Mouse (Mus musculus) kidney, embryonic 14.5 days (tissue): ENCODE data around the gene Hist1h3e. TPM values are rescaled to one million over a fixed set of nuclear protein-coding genes. Genes with fewer than 3 reads are reported as not detected.
"Not testable (repeated sequence)": the region's sequence is repeated elsewhere in the genome, so short reads cannot be mapped to it uniquely, and the experiment has no call there.

ENCODE experiments used
- ATAC-seq: fragments of 200-750 bp; cut with Nextera tagmentation; 2 replicates; pipeline ENCODE4 v1.8.0; 2017; ENCODE audit warnings: moderate number of reproducible peaks, mild to moderate bottlenecking, moderate TSS enrichment, moderate library complexity; ENCODE audit not compliant: low FRiP score, low TSS enrichment
- H3K27ac ChIP-seq: fragments of 300-500 bp; sonication (generic); 2 replicates; pipeline ENCODE4 v1.5.1; 2014; ENCODE audit warnings: low read depth, mild to moderate bottlenecking, low read length, moderate library complexity, mixed read lengths
- H3K27me3 ChIP-seq: fragments of 300-500 bp; sonication (generic); 2 replicates; pipeline ENCODE4 v1.6.1; 2014; ENCODE audit warnings: mild to moderate bottlenecking, low read length; ENCODE audit not compliant: control insufficient read depth, insufficient read depth
- H3K36me3 ChIP-seq: fragments of 300-500 bp; sonication (generic); 2 replicates; pipeline ENCODE4 v1.6.1; 2014; ENCODE audit warnings: low read length, mixed read lengths; ENCODE audit not compliant: control insufficient read depth, insufficient read depth
- H3K4me1 ChIP-seq: fragments of 300-500 bp; sonication (generic); 2 replicates; pipeline ENCODE4 v1.6.1; 2014; ENCODE audit warnings: low read length, mixed read lengths; ENCODE audit not compliant: control insufficient read depth, insufficient read depth
- H3K4me2 ChIP-seq: fragments of 300-500 bp; sonication (generic); replicated peaks from 2 replicates; pipeline ENCODE4 v1.6.1; 2014; ENCODE audit warnings: low read depth, mild to moderate bottlenecking, low read length
- H3K4me3 ChIP-seq: fragments of 300-500 bp; sonication (generic); 2 replicates; pipeline ENCODE4 v1.5.1; 2014; ENCODE audit warnings: mild to moderate bottlenecking, low read length
- H3K9ac ChIP-seq: fragments of 300-500 bp; sonication (generic); 2 replicates; pipeline ENCODE4 v1.6.1; 2014; ENCODE audit warnings: low read depth, mild to moderate bottlenecking, low read length, moderate library complexity
- H3K9me3 ChIP-seq: fragments of 300-500 bp; sonication (generic); 2 replicates; pipeline ENCODE4 v1.6.1; 2016; ENCODE audit warnings: low read length; ENCODE audit not compliant: control insufficient read depth
- WGBS: fragments of 180-500 bp; shearing (Covaris S2); extraction: QIAGEN DNeasy Blood & Tissue Kit; methylation state at CpG from one replicate; pipeline ENCODE4 v1.1.7; 2014; 5-methylcytosine and 5-hydroxymethylcytosine counted together
- polyA plus RNA-seq: library from polyadenylated mRNA; unstranded; fragments of >200 nt; fragmentation: Nextera tagmentation; extraction: Ambion mirVana; gene quantifications from 2 replicates; pipeline ENCODE4 v1.2.1, GENCODE M21; 2014

Hist1h3e gene
- polyA plus RNA-seq, 1 experiment from 2014 or later, result 11.4 TPM

DNA sequence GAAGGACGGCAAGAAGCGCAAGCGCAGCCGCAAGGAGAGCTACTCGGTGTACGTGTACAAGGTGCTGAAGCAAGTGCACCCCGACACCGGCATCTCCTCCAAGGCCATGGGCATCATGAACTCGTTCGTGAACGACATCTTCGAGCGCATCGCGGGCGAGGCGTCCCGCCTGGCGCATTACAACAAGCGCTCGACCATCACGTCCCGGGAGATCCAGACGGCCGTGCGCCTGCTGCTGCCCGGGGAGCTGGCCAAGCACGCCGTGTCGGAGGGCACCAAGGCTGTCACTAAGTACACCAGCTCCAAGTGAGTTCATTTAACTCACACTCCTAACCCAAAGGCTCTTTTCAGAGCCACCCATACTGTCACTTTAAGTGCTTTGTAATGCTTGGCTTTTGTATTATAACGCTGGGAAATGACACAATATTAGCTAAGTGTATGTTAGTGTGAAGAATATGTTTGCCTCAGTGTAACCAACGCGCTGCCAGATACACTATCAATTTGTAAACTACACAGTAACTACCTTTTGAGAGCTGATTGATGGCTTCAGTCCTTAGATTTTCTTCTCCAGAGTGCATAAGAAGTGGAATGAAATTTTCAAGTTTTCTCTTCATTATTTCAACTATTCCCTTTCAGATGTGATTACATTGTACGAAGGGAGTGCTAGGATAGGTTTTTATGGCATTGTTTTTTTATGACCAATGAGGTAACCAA, 9.5 kb upstream of the Hist1h3e start:
- H3K4me1 ChIP-seq, H3K27me3 ChIP-seq, H3K9me3 ChIP-seq, H3K36me3 ChIP-seq, ATAC-seq: not testable (repeated sequence)
- Histone ChIP-seq H3K27ac (peak overlapping the region; percentile 92), H3K4me2 (peak overlapping the region; percentile 69), H3K4me3 (peak overlapping the region; percentile 43), H3K9ac (peak overlapping the region; percentile 82)
- under 1% methylated on average over 13 of the region's 34 CpGs for WGBS

DNA sequence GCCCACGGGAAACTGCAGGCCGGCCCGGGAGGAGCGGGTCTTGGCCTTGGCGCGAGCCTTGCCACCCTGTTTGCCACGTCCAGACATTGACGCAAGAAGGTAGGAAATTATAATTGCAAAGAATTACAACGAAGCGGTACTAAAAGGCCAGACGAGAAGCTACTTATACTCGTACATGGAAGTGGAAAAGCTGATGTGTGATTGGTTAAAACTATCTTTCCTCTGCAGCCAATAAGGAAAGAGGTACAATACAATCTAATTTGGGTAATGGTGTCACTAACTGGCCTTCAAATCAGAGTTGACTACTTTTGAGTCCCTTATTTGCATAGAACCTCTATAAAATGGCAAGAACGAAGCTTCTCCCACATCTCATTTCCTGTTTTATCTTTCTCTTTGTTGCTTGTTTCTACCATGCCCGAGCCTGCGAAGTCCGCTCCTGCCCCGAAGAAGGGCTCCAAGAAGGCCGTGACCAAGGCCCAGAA, 8.9 kb upstream of the Hist1h3e start, which contains the start of the genes Hist1h2ae and Hist1h2bg:
Gene Hist1h2ae (minus strand): TSS at position 199 of the 482 bp plus-strand sequence.
Gene Hist1h2bg (plus strand): TSS at position 375 of the 482 bp plus-strand sequence.
- peak; percentile 93 for ATAC-seq
- Histone ChIP-seq H3K27me3 (no peaks in the 10 kb centered on the region), H3K9me3 (no peaks in the 10 kb centered on the region), H3K4me2 (peak within 1 kb of the TSS; percentile 69), H3K9ac (peak within 1 kb of the TSS; percentile 82), H3K36me3 (no peaks in the 10 kb centered on the region), H3K4me3 (peak within 1 kb of the TSS; percentile 43), H3K27ac (peak within 1 kb of the TSS; percentile 92), H3K4me1 (0 out of 2 replicates have a peak, but pooled peaks cover 3% of the 10 kb centered on the region)
- under 1% methylated on average over 18 of the region's 18 CpGs for WGBS

DNA sequence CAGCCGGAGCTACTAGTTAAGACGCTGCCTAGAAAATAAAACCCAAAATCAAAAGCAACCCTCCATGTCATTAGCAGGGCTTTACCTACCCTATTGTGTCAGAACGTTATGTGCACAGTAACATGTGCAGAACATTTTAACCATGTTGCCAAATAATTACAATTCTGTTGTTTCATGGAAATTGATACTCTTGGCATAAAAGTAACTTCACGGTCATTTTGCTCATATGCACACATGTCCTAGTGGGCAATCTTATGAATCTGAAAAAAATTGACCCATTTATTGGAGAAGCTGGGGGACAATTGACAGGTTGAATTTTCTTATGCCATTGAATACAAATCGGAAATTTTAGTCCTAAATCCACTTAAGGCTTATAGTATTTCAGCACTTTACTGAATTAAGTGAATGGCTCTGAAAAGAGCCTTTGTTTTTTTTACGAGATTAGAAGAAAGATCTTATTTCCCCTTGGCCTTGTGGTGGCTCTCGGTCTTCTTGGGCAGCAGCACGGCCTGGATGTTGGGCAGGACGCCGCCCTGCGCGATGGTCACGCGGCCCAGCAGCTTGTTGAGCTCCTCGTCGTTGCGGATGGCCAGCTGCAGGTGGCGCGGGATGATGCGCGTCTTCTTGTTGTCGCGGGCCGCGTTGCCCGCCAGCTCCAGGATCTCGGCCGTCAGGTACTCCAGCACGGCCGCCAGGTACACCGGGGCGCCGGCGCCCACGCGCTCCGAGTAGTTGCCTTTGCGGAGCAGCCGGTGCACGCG, 8.3 kb upstream of the Hist1h3e start:
- not testable (repeated sequence) for ATAC-seq
- 1% methylated on average over 19 of the region's 41 CpGs for WGBS

GRCm38 (mm10) chr13:23564482-23564881, 2.3 kb upstream of the Hist1h3e start:
- ATAC-seq, result no peak
- Histone ChIP-seq H3K4me1 (no peaks in the 10 kb centered on the region), H3K27ac (peak overlapping the region; percentile 99), H3K4me3 (no peak overlapping the region), H3K27me3 (no peaks in the 10 kb centered on the region), H3K36me3 (no peaks in the 10 kb centered on the region), H3K9ac (no peak overlapping the region), H3K4me2 (no peak overlapping the region), H3K9me3 (no peaks in the 10 kb centered on the region)
- 83% methylated on average over 2 of the region's 2 CpGs for WGBS

More for the DNA sequence above, 8.3 kb upstream of the Hist1h3e start:
- H3K27me3 ChIP-seq, H3K9me3 ChIP-seq, H3K4me1 ChIP-seq, H3K36me3 ChIP-seq: not testable (repeated sequence)
- peak overlapping the region; percentile 40 for H3K4me2 ChIP-seq
- peak overlapping the region; percentile 51 for H3K9ac ChIP-seq
- peak overlapping the region; percentile 43 for H3K4me3 ChIP-seq
- peak overlapping the region; percentile 92 for H3K27ac ChIP-seq

- peak; percentile 80 for ATAC-seq
- H3K27ac ChIP-seq, result peak overlapping the region; percentile 99
- no peaks in the 10 kb centered on the region for H3K36me3 ChIP-seq
- H3K4me1 ChIP-seq, result no peaks in the 10 kb centered on the region
- H3K9ac ChIP-seq, result peak overlapping the region; percentile 61
- no peaks in the 10 kb centered on the region for H3K9me3 ChIP-seq
- H3K4me2 ChIP-seq, result peak overlapping the region; percentile 59
- peak overlapping the region; percentile 35 for H3K4me3 ChIP-seq
- 4% methylated on average over 18 of the region's 18 CpGs for WGBS
- H3K27me3 ChIP-seq, result no peaks in the 10 kb centered on the region
Measured at GRCm38 (mm10) chr13:23562699-23563462, 712 bp upstream of the Hist1h3e start.

DNA sequence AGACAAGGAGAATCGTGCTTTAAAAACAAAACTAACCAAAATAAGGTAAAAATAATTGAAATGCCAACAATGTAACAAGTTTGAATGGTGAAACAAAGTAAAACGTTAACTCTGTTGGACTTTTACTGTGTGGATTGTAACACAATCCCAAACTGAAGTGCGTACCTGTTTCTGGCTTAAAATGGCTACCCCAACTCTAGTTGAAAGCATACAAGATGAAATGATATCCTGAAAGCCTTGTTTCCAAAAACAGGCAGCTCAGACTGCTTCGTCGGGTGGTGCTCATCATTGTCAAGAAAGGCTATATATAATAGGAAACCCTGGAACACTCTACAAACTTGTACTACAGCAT, 662 bp downstream of the Hist1h3e start:
- not testable (repeated sequence) for H3K4me1 ChIP-seq, H3K36me3 ChIP-seq, H3K4me2 ChIP-seq, H3K27me3 ChIP-seq, ATAC-seq, H3K9me3 ChIP-seq
- Histone ChIP-seq H3K4me3 (peak overlapping the region; percentile 36; the same call in 1 of the 2 replicates), H3K9ac (peak overlapping the region; percentile 61; the same call in 1 of the 2 replicates), H3K27ac (peak overlapping the region; percentile 99; the same call in 1 of the 2 replicates)
- 0% methylated on average over 2 of the region's 5 CpGs for WGBS

DNA sequence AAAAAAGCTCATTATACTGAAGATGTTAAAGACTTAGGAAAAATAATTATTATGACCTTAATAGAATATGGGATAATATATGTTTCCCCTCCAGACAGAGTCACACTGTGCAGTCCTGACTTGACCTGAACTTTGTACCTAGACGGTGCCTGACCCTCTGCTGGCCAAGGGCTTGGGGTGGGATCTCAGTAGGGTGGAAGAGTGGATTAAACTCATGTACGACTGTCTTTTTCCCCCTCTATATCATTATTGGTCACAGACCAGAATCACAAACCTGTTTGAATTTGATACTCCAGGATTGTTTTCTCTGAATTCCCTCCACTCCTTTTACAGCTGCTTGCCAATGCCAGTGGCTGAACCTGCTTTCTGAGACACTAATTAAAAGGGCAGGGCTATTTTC, 1.5 kb downstream of the Hist1h3e start:
- not testable (repeated sequence) for ATAC-seq, H3K4me1 ChIP-seq, H3K9me3 ChIP-seq, H3K4me3 ChIP-seq, H3K27me3 ChIP-seq, H3K27ac ChIP-seq, H3K36me3 ChIP-seq
- 22% methylated on average over 2 of the region's 2 CpGs for WGBS
- peak overlapping the region; percentile 28; the same call in 1 of the 2 replicates for H3K9ac ChIP-seq
- 0 out of 2 replicates have a peak overlapping the region, but pooled peaks have one; percentile 8 for H3K4me2 ChIP-seq

DNA sequence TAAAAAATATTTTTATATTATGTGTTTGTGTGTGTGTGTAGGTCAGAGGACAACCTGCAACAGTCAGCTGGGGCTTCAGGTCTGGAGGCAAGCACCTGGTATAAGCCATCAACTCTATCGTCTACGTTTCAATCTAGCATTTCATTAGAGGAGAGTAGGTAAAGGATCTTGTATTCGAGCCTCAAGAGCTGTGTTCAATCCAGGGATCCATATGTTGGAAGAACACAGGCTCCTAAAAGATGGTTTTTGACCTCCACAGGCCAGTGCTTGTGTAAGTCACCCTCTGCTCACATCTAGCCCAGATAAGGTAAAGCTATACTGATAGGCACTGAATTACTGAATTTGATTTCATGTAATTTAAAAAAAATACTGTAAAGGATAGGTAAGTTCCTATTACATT, 5.3 kb downstream of the Hist1h3e start:
- no peaks in the 10 kb centered on the region for H3K36me3 ChIP-seq
- peak overlapping the region; percentile 40; the same call in 1 of the 2 replicates for H3K9ac ChIP-seq
- ATAC-seq, result no peak
- WGBS, result 72% methylated on average over 3 of the region's 3 CpGs
- H3K27me3 ChIP-seq, result no peaks in the 10 kb centered on the region
- no peaks in the 10 kb centered on the region for H3K9me3 ChIP-seq
- peaks cover 10% of the 10 kb centered on the region; the same call in 1 of the 2 replicates for H3K4me1 ChIP-seq
- H3K27ac ChIP-seq, result peak overlapping the region; percentile 100; the same call in 1 of the 2 replicates
- H3K4me2 ChIP-seq, result peak overlapping the region; percentile 94
- H3K4me3 ChIP-seq, result no peak overlapping the region
